Mouse (Mus musculus): ENCODE measurements around the gene Gadl1. TPM values are rescaled to one million over a fixed set of nuclear protein-coding genes. Genes with fewer than 3 reads are reported as not detected.

Gene Gadl1
- total and polyA plus RNA-seq, 3 experiments = 0.13 TPM; not detected in 2

DNA sequence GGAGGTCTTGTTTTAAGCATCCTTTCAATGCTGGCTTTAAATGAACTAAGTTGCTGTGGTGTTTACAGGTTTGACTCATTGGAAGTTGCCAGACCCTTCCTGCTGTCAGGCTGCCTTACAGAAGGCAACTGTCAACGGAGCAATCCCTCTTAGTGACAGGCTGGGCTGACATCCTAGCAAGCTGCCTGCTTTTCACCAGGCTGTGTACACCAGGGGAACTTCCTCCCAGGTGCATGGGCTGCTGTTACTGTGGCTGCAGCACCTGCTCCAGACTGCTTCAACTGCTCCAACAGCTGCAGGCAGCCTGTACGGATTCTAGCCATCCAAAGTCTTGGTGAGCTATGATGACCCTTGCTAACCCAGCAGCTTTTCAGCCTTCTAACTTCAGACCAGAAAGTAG is 167.7 kb downstream of the Gadl1 start:
- Histone ChIP-seq H3K9me3 (replicated peaks; ENCODE audit: low read length) (peaks cover 4% of the 10 kb centered on the region), H3K4me1 (ENCODE audit: control insufficient read depth in 1 of 2, insufficient read depth in 2 of 2) (peaks cover 4 to 43% of the 10 kb centered on the region in 2 experiments), H3K9ac (ENCODE audit: insufficient read depth, low read depth) (no peak overlapping the region), H3K27me3 (replicated peaks) (no peaks in the 10 kb centered on the region), H3K79me2 (replicated peaks; ENCODE audit: control insufficient read depth, extremely low read depth, insufficient read depth, poor library complexity, severe bottlenecking) (no peaks in the 10 kb centered on the region), H3K4me3 (replicated peaks in 1 of 3; ENCODE audit: low read depth in 2 of 3, low read length in 2 of 3, poor library complexity in 1 of 3) (no peak overlapping the region), H3K4me2 (ENCODE audit: insufficient read depth, low read depth, poor library complexity, severe bottlenecking) (no peak overlapping the region), H3K36me3 (replicated peaks in 1 of 2; ENCODE audit: control insufficient read depth in 1 of 2, insufficient read depth in 1 of 2, low read length in 1 of 2) (no peaks in the 10 kb centered on the region), H3K27ac (ENCODE audit: insufficient read depth, low read depth) (no peak overlapping the region)
- TF ChIP-seq TCF12 (IDR thresholded peaks at IDR 0.05; ENCODE audit: low read depth, low read length) (peak; percentile 94), TBP (conservative IDR thresholded peaks at IDR 0.05; ENCODE audit: low read depth, low read length) (no peak)
- dilution Hi-C loops (cut with MboI; ENCODE audit: extremely low pct_ligation_motif_present, extremely low pct_unique_long_range_greater_than_20kb, low sequenced_read_pairs) (no loop called here), in situ Hi-C loops (cut with MboI; ENCODE audit: low pct_ligation_motif_present, low pct_unique_long_range_greater_than_20kb, low sequenced_read_pairs) (no loop called here)
- peak; percentile 52 for DNase-seq (ENCODE audit: extremely low read depth)

GRCm38 (mm10) chr9:116077419-116077818 is 168.2 kb downstream of the Gadl1 start:
- no peak overlapping the region for H3K27ac ChIP-seq (ENCODE audit: insufficient read depth, low read depth)
- peaks cover 4% of the 10 kb centered on the region for H3K9me3 ChIP-seq (replicated peaks; ENCODE audit: low read length)
- H3K9ac ChIP-seq (ENCODE audit: insufficient read depth, low read depth) = no peak overlapping the region
- TF ChIP-seq RCOR1 (conservative IDR thresholded peaks at IDR 0.05; ENCODE audit: low read depth, low read length) (no peak), ETS1 (conservative IDR thresholded peaks at IDR 0.05; ENCODE audit: low read depth, low read length) (no peak), CHD2 (IDR thresholded peaks at IDR 0.05; ENCODE audit: low read length) (no peak), USF1 (IDR thresholded peaks at IDR 0.05; ENCODE audit: low read depth, low read length) (no peak), SIN3A (IDR thresholded peaks at IDR 0.05; ENCODE audit: low read length) (no peak), MAFK (IDR thresholded peaks at IDR 0.05; ENCODE audit: insufficient replicate concordance, low read length) (no peak), PAX5 (IDR thresholded peaks at IDR 0.05; ENCODE audit: low read length) (no peak), NELFE (IDR thresholded peaks at IDR 0.05; ENCODE audit: low read depth, low read length) (no peak), GABPA (IDR thresholded peaks at IDR 0.05; ENCODE audit: insufficient replicate concordance, low read depth, low read length) (no peak), HCFC1 (IDR thresholded peaks at IDR 0.05; ENCODE audit: low read depth, low read length) (no peak), ZNF384 (IDR thresholded peaks at IDR 0.05; ENCODE audit: low read depth, low read length) (no peak), BHLHE40 (IDR thresholded peaks at IDR 0.05; ENCODE audit: low read depth, low read length) (no peak), ZKSCAN1 (IDR thresholded peaks at IDR 0.05; ENCODE audit: borderline replicate concordance, low read depth, low read length) (no peak), KAT2A (IDR thresholded peaks at IDR 0.05; ENCODE audit: insufficient replicate concordance, low read length) (no peak), E2F4 (IDR thresholded peaks at IDR 0.05; ENCODE audit: insufficient replicate concordance, low read depth, low read length) (no peak)
- no peaks in the 10 kb centered on the region for H3K79me2 ChIP-seq (replicated peaks; ENCODE audit: control insufficient read depth, extremely low read depth, insufficient read depth, poor library complexity, severe bottlenecking)
- peak; percentile 47 for DNase-seq (ENCODE audit: extremely low read depth)
- H3K36me3 ChIP-seq (replicated peaks in 1 of 2; ENCODE audit: control insufficient read depth in 1 of 2, insufficient read depth in 1 of 2, low read length in 1 of 2) = no peaks in the 10 kb centered on the region
- no peak overlapping the region for H3K4me2 ChIP-seq (ENCODE audit: insufficient read depth, low read depth, poor library complexity, severe bottlenecking)
- in situ Hi-C loops (cut with MboI; ENCODE audit: low pct_ligation_motif_present, low pct_unique_long_range_greater_than_20kb, low sequenced_read_pairs) = no loop called here
- H3K4me3 ChIP-seq (replicated peaks in 1 of 3; ENCODE audit: low read depth in 2 of 3, low read length in 2 of 3, poor library complexity in 1 of 3) = no peak overlapping the region
- H3K27me3 ChIP-seq (replicated peaks) = no peaks in the 10 kb centered on the region
- dilution Hi-C loops (cut with MboI; ENCODE audit: extremely low pct_ligation_motif_present, extremely low pct_unique_long_range_greater_than_20kb, low sequenced_read_pairs) = no loop called here
- H3K4me1 ChIP-seq (ENCODE audit: control insufficient read depth in 1 of 2, insufficient read depth in 2 of 2) = peaks cover 4 to 47% of the 10 kb centered on the region in 2 experiments
